Mouse (Mus musculus) neural tube, embryonic 11.5 days (tissue): Measurements from ENCODE around the gene Cd3e. TPM values are rescaled to one million over a fixed set of nuclear protein-coding genes. Genes with fewer than 3 reads are reported as not detected.

Source experiments
- ATAC-seq: fragments of 200-750 bp; cut with Nextera tagmentation; 2 replicates; pipeline ENCODE4 v1.8.0; 2017; ENCODE audit warnings: moderate number of reproducible peaks, mild to moderate bottlenecking, moderate TSS enrichment, moderate library complexity; ENCODE audit not compliant: insufficient read depth, low FRiP score, low TSS enrichment
- DNase-seq: peaks from one replicate; pipeline ENCODE4 v3.0.0-alpha.2; 2015; ENCODE audit warnings: low spot score
- H3K27ac ChIP-seq: fragments of 300-500 bp; sonication (generic); 2 replicates; pipeline ENCODE4 v1.5.1; 2014; ENCODE audit warnings: low read depth, mild to moderate bottlenecking, low read length
- H3K27me3 ChIP-seq: fragments of 300-500 bp; sonication (generic); 2 replicates; pipeline ENCODE4 v1.6.1; 2014; ENCODE audit warnings: mild to moderate bottlenecking, low read length, mixed read lengths; ENCODE audit not compliant: control insufficient read depth, insufficient read depth
- H3K36me3 ChIP-seq: fragments of 300-500 bp; sonication (generic); 2 replicates; pipeline ENCODE4 v1.6.1; 2014; ENCODE audit warnings: mild to moderate bottlenecking, low read length, moderate library complexity, mixed read lengths; ENCODE audit not compliant: control insufficient read depth, insufficient read depth
- H3K4me1 ChIP-seq: fragments of 300-500 bp; sonication (generic); 2 replicates; pipeline ENCODE4 v1.6.1; 2014; ENCODE audit warnings: low read length, mixed read lengths; ENCODE audit not compliant: control insufficient read depth, insufficient read depth
- H3K4me2 ChIP-seq: fragments of 300-500 bp; sonication (generic); 2 replicates; pipeline ENCODE4 v1.6.1; 2014; ENCODE audit warnings: low read depth, mild to moderate bottlenecking, moderate library complexity
- H3K4me3 ChIP-seq: fragments of 300-500 bp; sonication (generic); 2 replicates; pipeline ENCODE4 v1.5.1; 2014; ENCODE audit warnings: low read depth, low read length
- H3K9ac ChIP-seq: fragments of 300-500 bp; sonication (generic); 2 replicates; pipeline ENCODE4 v1.6.1; 2014; ENCODE audit warnings: mild to moderate bottlenecking, low read length
- H3K9me3 ChIP-seq: fragments of 300-500 bp; sonication (generic); 2 replicates; pipeline ENCODE4 v1.6.1; 2016; ENCODE audit warnings: low read length; ENCODE audit not compliant: control insufficient read depth
- WGBS: fragments of 180-500 bp; shearing (Covaris S2); extraction: QIAGEN DNeasy Blood & Tissue Kit; methylation state at CpG from one replicate; pipeline ENCODE4 v1.1.7; 2014; 5-methylcytosine and 5-hydroxymethylcytosine counted together
- polyA plus RNA-seq: library from polyadenylated mRNA; unstranded; fragments of >200 nt; fragmentation: Nextera tagmentation; extraction: Ambion mirVana; gene quantifications from 2 replicates; pipeline ENCODE4 v1.2.1, GENCODE M21; 2014

Gene Cd3e
- not detected in 2 replicates for polyA plus RNA-seq

GRCm38 (mm10) chr9:45009180-45010078, at the start of gene Cd3e:
TSS of gene Cd3e (minus strand) at chr9:45009627.
- H3K4me3 ChIP-seq = no peak within 1 kb of the TSS
- no peaks in the 10 kb centered on the region for H3K9me3 ChIP-seq
- no peaks in the 10 kb centered on the region for H3K4me1 ChIP-seq
- no peak within 1 kb of the TSS for H3K9ac ChIP-seq
- no peak within 1 kb of the TSS for H3K4me2 ChIP-seq
- no peak within 1 kb of the TSS for H3K27ac ChIP-seq
- DNase-seq (no peak), ATAC-seq (no peak)
- 85% methylated on average over 19 of the region's 19 CpGs for WGBS
- H3K36me3 ChIP-seq = no peaks in the 10 kb centered on the region
- no peaks in the 10 kb centered on the region for H3K27me3 ChIP-seq

GRCm38 (mm10) chr9:45058304-45058940, 49.0 kb upstream of the Cd3e start:
- Histone ChIP-seq H3K4me3 (no peak overlapping the region), H3K4me1 (no peaks in the 10 kb centered on the region), H3K9me3 (no peaks in the 10 kb centered on the region), H3K4me2 (no peak overlapping the region), H3K27ac (no peak overlapping the region), H3K9ac (no peak overlapping the region), H3K36me3 (no peaks in the 10 kb centered on the region), H3K27me3 (no peaks in the 10 kb centered on the region)
- DNase-seq = no peak
- ATAC-seq = no peak
- 47% methylated on average over 5 of the region's 5 CpGs for WGBS

GRCm38 (mm10) chr9:45055082-45055713, 45.8 kb upstream of the Cd3e start, which contains the start of gene Mpzl3:
TSS of gene Mpzl3 (plus strand) at chr9:45055186.
- H3K4me1 ChIP-seq = no peaks in the 10 kb centered on the region
- peak; percentile 84 for ATAC-seq
- WGBS = under 1% methylated on average over 33 of the region's 33 CpGs
- H3K4me2 ChIP-seq = peak within 1 kb of the TSS; percentile 44
- H3K9ac ChIP-seq = peak within 1 kb of the TSS; percentile 62
- peak; percentile 93 for DNase-seq
- H3K27me3 ChIP-seq = no peaks in the 10 kb centered on the region
- peak within 1 kb of the TSS; percentile 97 for H3K27ac ChIP-seq
- peak within 1 kb of the TSS; percentile 57 for H3K4me3 ChIP-seq
- H3K9me3 ChIP-seq = no peaks in the 10 kb centered on the region
- H3K36me3 ChIP-seq = no peaks in the 10 kb centered on the region

- H3K27ac ChIP-seq = no peak overlapping the region
- no peak overlapping the region for H3K4me3 ChIP-seq
- H3K4me1 ChIP-seq = no peaks in the 10 kb centered on the region
- 91% methylated on average over 2 of the region's 2 CpGs for WGBS
- no peak overlapping the region for H3K4me2 ChIP-seq
- DNase-seq = no peak
- no peak overlapping the region for H3K9ac ChIP-seq
- H3K36me3 ChIP-seq = no peaks in the 10 kb centered on the region
- ATAC-seq = no peak
- no peaks in the 10 kb centered on the region for H3K9me3 ChIP-seq
- H3K27me3 ChIP-seq = no peaks in the 10 kb centered on the region
These were observed 40.9 kb upstream of the Cd3e start for GRCm38 (mm10) chr9:45050301-45050700.

- Histone ChIP-seq H3K36me3 (no peaks in the 10 kb centered on the region), H3K9ac (no peak overlapping the region), H3K9me3 (no peaks in the 10 kb centered on the region), H3K4me1 (no peaks in the 10 kb centered on the region), H3K4me2 (no peak overlapping the region), H3K27me3 (no peaks in the 10 kb centered on the region), H3K27ac (no peak overlapping the region), H3K4me3 (no peak overlapping the region)
- DNase-seq (no peak), ATAC-seq (no peak)
- 90% methylated on average over 1 of the region's 1 CpGs for WGBS
These were observed 40.3 kb upstream of the Cd3e start for GRCm38 (mm10) chr9:45049731-45050130.

- peak; percentile 42 for DNase-seq
- Histone ChIP-seq H3K4me1 (no peaks in the 10 kb centered on the region), H3K36me3 (no peaks in the 10 kb centered on the region), H3K9me3 (no peaks in the 10 kb centered on the region), H3K27me3 (peaks cover 6% of the 10 kb centered on the region; the same call in 1 of the 2 replicates), H3K4me2 (no peak overlapping the region), H3K9ac (no peak overlapping the region), H3K27ac (no peak overlapping the region), H3K4me3 (no peak overlapping the region)
- ATAC-seq = no peak
- 42% methylated on average over 4 of the region's 4 CpGs for WGBS
These were observed 39.1 kb upstream of the Cd3e start for GRCm38 (mm10) chr9:45048511-45048910.

- 90% methylated on average over 16 of the region's 16 CpGs for whole genome bisulfite sequencing
- H3K27me3 ChIP-seq = peaks cover 21% of the 10 kb centered on the region
- H3K4me2 ChIP-seq = no peak overlapping the region
- H3K27ac ChIP-seq = no peak overlapping the region
- H3K4me3 ChIP-seq = no peak overlapping the region
- no peak for DNase-seq
- 0 out of 2 replicates have a peak, but pooled peaks cover 4% of the 10 kb centered on the region for H3K4me1 ChIP-seq
- no peaks in the 10 kb centered on the region for H3K9me3 ChIP-seq
- ATAC-seq = no peak
- no peak overlapping the region for H3K9ac ChIP-seq
- no peaks in the 10 kb centered on the region for H3K36me3 ChIP-seq
These were observed 37.5 kb upstream of the Cd3e start for GRCm38 (mm10) chr9:45046973-45047372.

GRCm38 (mm10) chr9:45042947-45043346, 33.5 kb upstream of the Cd3e start:
- 0 out of 2 replicates have a peak, but pooled peaks cover 4% of the 10 kb centered on the region for H3K4me1 ChIP-seq
- no peak overlapping the region; the same call in 1 of the 2 replicates for H3K9ac ChIP-seq
- peak overlapping the region; percentile 32 for H3K4me2 ChIP-seq
- DNase-seq = no peak
- H3K36me3 ChIP-seq = no peaks in the 10 kb centered on the region
- peak overlapping the region; percentile 10; the same call in 1 of the 2 replicates for H3K4me3 ChIP-seq
- ATAC-seq = no peak
- H3K9me3 ChIP-seq = no peaks in the 10 kb centered on the region
- H3K27ac ChIP-seq = no peak overlapping the region
- peaks cover 43% of the 10 kb centered on the region for H3K27me3 ChIP-seq
- WGBS = under 1% methylated on average over 10 of the region's 10 CpGs
